Mouse (Mus musculus): ENCODE measurements around the gene Ina.
"Not testable (repeated sequence)": the region's sequence is repeated elsewhere in the genome, so short reads cannot be mapped to it uniquely, and the experiment has no call there.

Ina gene

GRCm38 (mm10) chr19:46987646-46988045, 26.9 kb upstream of the Ina start:
- DNase-seq = no peak

- DNase-seq = no peak
Observed at GRCm38 (mm10) chr19:46988231-46989087, 26.0 kb upstream of the Ina start.

- DNase-seq = no peak
Observed at GRCm38 (mm10) chr19:46989479-46990152, 24.9 kb upstream of the Ina start.

- no peak for DNase-seq
Observed at GRCm38 (mm10) chr19:46990153-46990518, 24.4 kb upstream of the Ina start.

- not testable (repeated sequence) for DNase-seq
Observed at GRCm38 (mm10) chr19:46990625-46991024, 23.9 kb upstream of the Ina start.

- peak; percentile 44 for DNase-seq
Observed at GRCm38 (mm10) chr19:46991145-46991544, 23.4 kb upstream of the Ina start.

GRCm38 (mm10) chr19:46992329-46992728, 22.2 kb upstream of the Ina start:
- not testable (repeated sequence) for DNase-seq

GRCm38 (mm10) chr19:46996095-46996494, 18.4 kb upstream of the Ina start:
- no peak for DNase-seq

- peak; percentile 49 for DNase-seq
Observed at GRCm38 (mm10) chr19:46998168-46998870, 16.2 kb upstream of the Ina start.

- no peak for DNase-seq
Observed at GRCm38 (mm10) chr19:46998953-46999352, 15.5 kb upstream of the Ina start.

GRCm38 (mm10) chr19:46999753-47000152, 14.7 kb upstream of the Ina start:
- DNase-seq = no peak

- DNase-seq = not testable (repeated sequence)
Observed at GRCm38 (mm10) chr19:47000357-47000756, 14.1 kb upstream of the Ina start.

- DNase-seq = no peak
Observed at GRCm38 (mm10) chr19:47003742-47004511, 10.6 kb upstream of the Ina start.

GRCm38 (mm10) chr19:47005873-47006272, 8.6 kb upstream of the Ina start:
- no peak for DNase-seq

GRCm38 (mm10) chr19:47006321-47006720, 8.2 kb upstream of the Ina start:
- no peak for DNase-seq

GRCm38 (mm10) chr19:47009420-47009819, 5.1 kb upstream of the Ina start:
- DNase-seq = no peak

- no peak for DNase-seq
Observed at GRCm38 (mm10) chr19:47009943-47010342, 4.6 kb upstream of the Ina start.

- no peak for DNase-seq
Observed at GRCm38 (mm10) chr19:47012521-47013130, 1.9 kb upstream of the Ina start.

GRCm38 (mm10) chr19:47013340-47014158, 949 bp upstream of the Ina start:
- no peak for DNase-seq

GRCm38 (mm10) chr19:47014159-47014446, 395 bp upstream of the Ina start:
- no peak for DNase-seq

GRCm38 (mm10) chr19:47015396-47015795, 898 bp downstream of the Ina start:
- no peak for DNase-seq

GRCm38 (mm10) chr19:47015965-47016364, 1.5 kb downstream of the Ina start:
- no peak for DNase-seq

Measured in layer of hippocampus, adult 9-11 months (tissue).